Mouse (Mus musculus) midbrain, postnatal 0 days (tissue): ENCODE measurements around the gene Pard3b. TPM values are rescaled to one million over a fixed set of nuclear protein-coding genes. Genes with fewer than 3 reads are reported as not detected.

Experiments used
- ATAC-seq: fragments of 200-750 bp; cut with Nextera tagmentation; 2 replicates; pipeline ENCODE4 v1.8.0; 2017; ENCODE audit warnings: moderate number of reproducible peaks, mild to moderate bottlenecking, moderate TSS enrichment, moderate library complexity; ENCODE audit not compliant: low FRiP score
- DNase-seq: peaks from one replicate; pipeline ENCODE4 v3.0.0-alpha.2; 2015; ENCODE audit warnings: low spot score
- H3K27ac ChIP-seq: fragments of 300-500 bp; sonication (generic); 2 replicates; pipeline ENCODE4 v1.5.1; 2014; ENCODE audit warnings: low read depth, mild to moderate bottlenecking, low read length, mixed read lengths
- H3K27me3 ChIP-seq: fragments of 300-500 bp; sonication (generic); 2 replicates; pipeline ENCODE4 v1.6.1; 2014; ENCODE audit warnings: low read length, control low read depth, mixed read lengths; ENCODE audit not compliant: insufficient read depth
- H3K36me3 ChIP-seq: fragments of 300-500 bp; sonication (generic); 2 replicates; pipeline ENCODE4 v1.6.1; 2014; ENCODE audit warnings: low read length, control low read depth, mixed read lengths; ENCODE audit not compliant: insufficient read depth
- H3K4me1 ChIP-seq: fragments of 300-500 bp; sonication (generic); 2 replicates; pipeline ENCODE4 v1.6.1; 2014; ENCODE audit warnings: mild to moderate bottlenecking, control low read depth, antibody characterized with exemption, low read length, mixed read lengths; ENCODE audit not compliant: insufficient read depth
- H3K4me2 ChIP-seq: fragments of 300-500 bp; sonication (generic); 2 replicates; pipeline ENCODE4 v1.6.1; 2014; ENCODE audit warnings: low read depth, mild to moderate bottlenecking, low read length, mixed read lengths; ENCODE audit not compliant: poor library complexity, severe bottlenecking
- H3K4me3 ChIP-seq: fragments of 300-500 bp; sonication (generic); 2 replicates; pipeline ENCODE4 v1.5.1; 2014; ENCODE audit warnings: low read depth, mild to moderate bottlenecking, low read length, moderate library complexity
- H3K9ac ChIP-seq: fragments of 300-500 bp; sonication (generic); replicated peaks from 2 replicates; pipeline ENCODE4 v1.6.1; 2014; ENCODE audit warnings: mild to moderate bottlenecking, low read length, moderate library complexity, mixed read lengths; ENCODE audit not compliant: poor library complexity, severe bottlenecking
- H3K9me3 ChIP-seq: fragments of 300-500 bp; sonication (generic); 2 replicates; pipeline ENCODE4 v1.6.1; 2016; ENCODE audit warnings: low read length, control low read depth
- CTCF ChIP-seq: IDR thresholded peaks from 2 replicates; pipeline ENCODE4 v1.5.1; 2016; ENCODE audit warnings: antibody characterized with exemption, mild to moderate bottlenecking
- WGBS: fragments of 180-500 bp; shearing (Covaris S2); extraction: QIAGEN DNeasy Blood & Tissue Kit; methylation state at CpG from one replicate; pipeline ENCODE4 v1.1.7; 2014; 5-methylcytosine and 5-hydroxymethylcytosine counted together
- polyA plus RNA-seq: library from polyadenylated mRNA; unstranded; fragments of >200 nt; fragmentation: Nextera tagmentation; extraction: Ambion mirVana; gene quantifications from 2 replicates; pipeline ENCODE4 v1.2.1, GENCODE M21; 2015
- total RNA-seq: library from RNA; depleted of rRNA; stranded (reverse); fragments of >200 nt; gene quantifications from 2 replicates; pipeline ENCODE4 v1.2.3, GENCODE M21; 2014

Gene Pard3b
- total and polyA plus RNA-seq, 2 experiments from 2014 or later, result 5.3 to 7.0 TPM

DNA sequence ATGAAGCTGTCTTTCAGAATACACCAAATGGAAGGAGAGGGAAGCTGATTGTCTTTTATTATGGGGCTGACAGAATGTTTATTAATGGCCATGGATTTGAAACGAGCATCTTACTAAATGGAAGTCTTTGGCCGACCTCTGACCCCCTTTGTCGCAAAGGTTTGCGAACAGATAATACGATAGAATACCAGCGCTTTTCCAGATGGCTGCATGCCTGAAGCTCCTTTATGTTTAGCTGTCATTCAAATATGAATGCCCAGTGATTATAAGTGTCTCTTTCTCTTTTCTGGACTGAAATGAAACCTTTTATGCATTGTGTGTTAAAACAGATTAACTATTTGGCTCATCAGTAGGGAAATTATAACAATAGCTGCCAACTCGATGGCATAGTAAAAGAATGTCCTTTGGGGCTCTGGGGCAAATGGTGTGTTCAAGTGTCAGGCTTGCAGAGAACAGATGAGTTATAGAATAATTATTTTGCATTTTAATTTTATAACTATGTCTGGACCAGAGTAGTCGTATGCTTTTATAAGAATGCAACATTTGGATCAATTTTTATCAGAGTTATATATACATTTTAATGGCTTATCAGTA lies 46.7 kb downstream of the Pard3b start:
- ATAC-seq (no peak), DNase-seq (no peak)
- 23% methylated on average over 8 of the region's 8 CpGs for WGBS
- Histone ChIP-seq H3K27ac (no peak overlapping the region), H3K36me3 (no peaks in the 10 kb centered on the region), H3K4me3 (no peak overlapping the region), H3K4me1 (no peaks in the 10 kb centered on the region), H3K9ac (no peak overlapping the region), H3K9me3 (no peaks in the 10 kb centered on the region), H3K27me3 (no peaks in the 10 kb centered on the region), H3K4me2 (no peak overlapping the region)
- TF ChIP-seq CTCF, result no peak

DNA sequence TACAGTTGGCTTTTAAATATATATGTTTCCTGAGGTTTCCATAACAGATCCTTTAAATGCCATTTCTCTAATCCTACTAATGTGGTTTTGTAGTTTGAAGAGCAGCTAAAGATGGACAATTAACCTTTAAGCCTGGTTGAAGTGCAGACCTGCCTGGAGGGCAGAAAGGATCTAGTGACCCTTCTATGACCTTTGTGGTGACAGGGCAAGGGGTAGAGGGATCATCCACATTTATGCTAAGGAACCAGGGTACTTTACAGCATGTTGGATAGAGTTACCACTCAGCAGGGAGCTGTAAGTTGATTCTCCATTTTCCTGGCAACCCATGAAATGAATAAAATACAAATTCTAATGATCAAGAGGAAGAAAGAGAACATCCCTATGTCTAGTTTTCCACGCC lies 47.3 kb downstream of the Pard3b start:
- no peak overlapping the region for H3K4me2 ChIP-seq
- 77% methylated on average over 1 of the region's 1 CpGs for WGBS
- H3K9me3 ChIP-seq, result no peaks in the 10 kb centered on the region
- no peaks in the 10 kb centered on the region for H3K27me3 ChIP-seq
- TF ChIP-seq CTCF, result no peak
- H3K4me1 ChIP-seq, result no peaks in the 10 kb centered on the region
- H3K9ac ChIP-seq, result no peak overlapping the region
- H3K4me3 ChIP-seq, result no peak overlapping the region
- no peak for DNase-seq
- H3K27ac ChIP-seq, result no peak overlapping the region
- no peak for ATAC-seq
- H3K36me3 ChIP-seq, result no peaks in the 10 kb centered on the region

DNA sequence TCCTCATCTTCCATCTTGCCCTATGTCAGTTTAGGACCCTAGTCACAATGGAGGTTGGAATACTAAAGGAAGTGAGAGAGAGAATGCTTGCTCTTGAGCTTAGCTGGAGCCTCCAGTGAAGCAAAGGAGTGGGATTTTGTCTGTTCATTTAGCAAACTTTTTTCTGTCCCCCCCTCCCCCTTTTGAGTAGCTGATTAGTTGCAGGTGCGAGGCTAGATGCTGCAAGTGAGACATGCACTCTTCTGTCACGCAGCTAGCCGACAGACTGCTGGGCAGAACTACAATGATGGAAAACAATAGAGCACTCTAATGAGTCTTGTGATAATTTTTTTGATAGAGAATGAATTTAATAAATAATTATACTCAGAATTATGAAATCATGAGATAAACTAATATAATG lies 49.7 kb downstream of the Pard3b start:
- Histone ChIP-seq H3K4me1 (no peaks in the 10 kb centered on the region), H3K9ac (no peak overlapping the region), H3K9me3 (no peaks in the 10 kb centered on the region), H3K27me3 (no peaks in the 10 kb centered on the region), H3K4me3 (no peak overlapping the region), H3K36me3 (no peaks in the 10 kb centered on the region), H3K27ac (no peak overlapping the region), H3K4me2 (no peak overlapping the region)
- no peak for TF ChIP-seq CTCF
- no peak for DNase-seq
- 66% methylated on average over 3 of the region's 3 CpGs for WGBS
- no peak for ATAC-seq

DNA sequence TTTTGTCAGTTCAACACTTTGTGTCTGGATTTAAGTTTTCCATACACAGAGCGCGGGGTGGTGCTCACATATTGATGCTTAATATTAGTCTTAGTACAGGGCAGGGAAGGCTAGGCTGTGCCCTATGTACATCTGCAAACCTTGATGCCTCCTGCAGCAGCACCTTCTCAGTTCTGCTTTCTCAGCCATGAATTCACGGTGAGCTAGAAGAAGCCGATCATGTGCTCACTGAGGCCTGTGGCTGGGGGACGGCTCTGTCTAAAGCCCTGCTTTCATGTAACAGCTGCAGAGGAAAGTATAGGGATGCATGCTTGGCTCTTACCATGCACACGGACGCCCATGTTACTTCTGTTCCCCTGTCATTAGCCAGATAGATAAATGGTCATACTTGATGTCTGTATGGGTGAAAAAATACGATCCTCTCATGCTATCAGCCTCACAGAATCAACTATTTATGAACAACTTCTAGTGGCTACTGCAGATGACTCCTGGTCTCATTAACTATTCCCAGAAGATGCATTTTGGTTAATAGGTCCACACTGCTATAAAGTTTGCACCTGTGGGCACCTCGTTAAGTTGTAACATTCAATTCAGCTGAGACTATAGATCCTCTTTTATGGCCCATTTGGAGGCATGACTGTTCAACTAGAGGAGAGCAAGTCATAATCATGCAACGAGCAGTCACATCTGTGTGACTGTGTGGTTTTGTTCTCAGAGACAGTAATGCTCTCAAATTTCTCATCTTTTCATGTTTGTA lies 60.0 kb downstream of the Pard3b start:
- Histone ChIP-seq H3K9me3 (no peaks in the 10 kb centered on the region), H3K4me1 (no peaks in the 10 kb centered on the region), H3K27me3 (no peaks in the 10 kb centered on the region), H3K36me3 (no peaks in the 10 kb centered on the region), H3K27ac (no peak overlapping the region), H3K9ac (no peak overlapping the region), H3K4me3 (no peak overlapping the region), H3K4me2 (no peak overlapping the region)
- TF ChIP-seq CTCF, result no peak
- DNase-seq (no peak), ATAC-seq (no peak)
- 75% methylated on average over 10 of the region's 10 CpGs for WGBS

DNA sequence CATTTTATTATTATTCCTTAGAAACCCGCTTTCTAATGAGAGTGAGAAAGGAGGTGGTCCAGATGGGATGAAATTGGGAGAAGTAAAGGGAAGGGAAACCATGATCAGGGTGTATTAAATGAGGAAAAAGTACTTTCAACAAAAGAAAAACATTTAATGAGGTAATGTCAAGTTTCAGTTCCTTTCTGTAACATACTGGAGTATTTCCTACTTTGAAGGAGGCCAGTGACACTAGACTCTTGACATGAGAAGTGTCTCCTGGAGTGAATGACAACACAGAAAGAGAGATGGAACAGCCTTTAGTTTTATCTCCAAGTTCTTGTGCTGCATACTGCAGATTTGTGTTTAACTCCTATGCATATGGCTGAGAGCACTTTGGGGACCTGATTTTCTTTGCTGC lies 71.2 kb downstream of the Pard3b start:
- Histone ChIP-seq H3K9ac (no peak overlapping the region), H3K4me1 (no peaks in the 10 kb centered on the region), H3K27me3 (no peaks in the 10 kb centered on the region), H3K27ac (no peak overlapping the region), H3K4me3 (no peak overlapping the region), H3K4me2 (no peak overlapping the region), H3K9me3 (no peaks in the 10 kb centered on the region), H3K36me3 (no peaks in the 10 kb centered on the region)
- TF ChIP-seq CTCF, result no peak
- 92% methylated on average over 1 of the region's 1 CpGs for WGBS
- DNase-seq (no peak), ATAC-seq (no peak)

DNA sequence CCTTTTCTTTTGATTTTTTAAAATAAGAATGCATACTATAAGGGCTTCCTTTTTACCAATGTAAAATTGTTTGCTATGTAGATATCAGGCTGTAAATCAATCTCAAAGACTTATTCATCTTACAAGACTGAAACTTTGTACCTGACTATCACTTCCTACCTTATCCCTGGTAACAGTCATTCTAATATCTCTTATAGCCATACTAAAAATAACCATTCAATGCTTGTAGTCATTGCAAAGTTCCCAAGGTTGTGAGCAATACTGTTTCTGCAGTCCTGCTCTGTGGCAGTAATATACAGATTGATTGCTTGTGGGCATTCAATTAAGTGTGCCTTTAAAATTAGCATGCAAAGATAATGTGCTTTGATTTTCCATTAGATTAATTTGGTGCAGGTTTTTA lies 72.9 kb downstream of the Pard3b start:
- H3K36me3 ChIP-seq, result no peaks in the 10 kb centered on the region
- no peak for TF ChIP-seq CTCF
- H3K4me1 ChIP-seq, result no peaks in the 10 kb centered on the region
- ATAC-seq (no peak), DNase-seq (no peak)
- H3K27ac ChIP-seq, result no peak overlapping the region
- no peak overlapping the region for H3K9ac ChIP-seq
- H3K27me3 ChIP-seq, result no peaks in the 10 kb centered on the region
- no peaks in the 10 kb centered on the region for H3K9me3 ChIP-seq
- no peak overlapping the region for H3K4me3 ChIP-seq
- H3K4me2 ChIP-seq, result no peak overlapping the region
